Mouse (Mus musculus) CD4-positive, CD25-positive, alpha-beta regulatory T cell, adult 4 months (primary cell): ENCODE results near the gene Adam15. TPM values are rescaled to one million over a fixed set of nuclear protein-coding genes. Genes with fewer than 3 reads are reported as not detected.

Experiments
- ATAC-seq: one replicate; pipeline ENCODE4 v1.8.0; 2017
- polyA plus RNA-seq, 2 experiments: library from polyadenylated mRNA; unstranded; fragments of 100-300 nt; shearing (Covaris generic); gene quantifications; one replicate each; pipeline ENCODE4 v1.2.1; 2017

Gene Adam15
- polyA plus RNA-seq, 2 experiments from 2014 or later, result 8.5 to 13.3 TPM

DNA sequence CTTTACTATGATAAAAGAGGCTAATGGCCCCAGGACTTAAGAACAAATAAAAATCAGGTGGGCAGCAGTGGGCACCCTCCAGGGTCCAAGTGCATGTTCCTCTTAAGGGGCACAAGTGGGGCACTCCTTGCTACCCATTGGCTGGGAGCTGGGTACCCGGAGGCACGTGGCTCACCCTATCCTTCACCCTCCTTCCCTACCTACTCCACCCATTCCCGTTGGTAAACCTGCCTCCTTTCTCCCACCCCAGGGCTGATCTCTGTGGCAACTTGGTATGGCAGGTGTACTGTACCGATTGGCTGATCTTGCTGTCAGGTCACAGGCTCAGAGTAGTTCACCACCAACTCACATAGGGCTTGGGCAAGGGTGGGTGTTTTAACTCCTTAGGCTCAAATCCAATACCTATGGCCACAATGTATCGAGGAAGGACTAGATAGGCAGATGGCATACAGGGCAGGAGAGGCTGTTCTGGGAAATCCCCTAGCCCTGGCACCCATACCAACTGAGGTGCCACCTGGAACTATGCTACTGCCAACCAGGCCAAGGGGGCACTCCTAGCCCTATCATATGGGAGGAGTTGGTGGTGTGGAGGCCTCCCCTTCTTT is 34.0 kb upstream of the Adam15 start:
- ATAC-seq, result no peak

DNA sequence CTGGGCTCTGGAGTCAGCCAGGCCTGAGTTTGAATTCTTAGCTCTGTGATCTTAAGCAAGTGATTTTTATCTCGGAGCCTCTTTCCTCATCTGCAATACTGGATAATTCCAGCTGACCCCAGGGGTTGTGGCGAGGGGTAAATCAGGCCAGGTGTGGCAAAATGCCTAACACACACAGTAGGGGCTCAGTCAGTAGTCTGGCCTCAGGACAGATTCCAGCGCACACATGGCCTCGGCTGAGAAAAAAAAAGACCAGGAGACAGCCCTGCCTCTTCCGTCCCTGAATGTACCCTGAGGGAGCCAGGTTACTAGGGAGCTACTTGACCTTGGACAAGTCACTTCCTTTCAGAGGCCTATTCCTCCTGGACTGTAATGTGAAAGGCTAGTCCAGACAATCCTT is 33.2 kb upstream of the Adam15 start:
- no peak for ATAC-seq

DNA sequence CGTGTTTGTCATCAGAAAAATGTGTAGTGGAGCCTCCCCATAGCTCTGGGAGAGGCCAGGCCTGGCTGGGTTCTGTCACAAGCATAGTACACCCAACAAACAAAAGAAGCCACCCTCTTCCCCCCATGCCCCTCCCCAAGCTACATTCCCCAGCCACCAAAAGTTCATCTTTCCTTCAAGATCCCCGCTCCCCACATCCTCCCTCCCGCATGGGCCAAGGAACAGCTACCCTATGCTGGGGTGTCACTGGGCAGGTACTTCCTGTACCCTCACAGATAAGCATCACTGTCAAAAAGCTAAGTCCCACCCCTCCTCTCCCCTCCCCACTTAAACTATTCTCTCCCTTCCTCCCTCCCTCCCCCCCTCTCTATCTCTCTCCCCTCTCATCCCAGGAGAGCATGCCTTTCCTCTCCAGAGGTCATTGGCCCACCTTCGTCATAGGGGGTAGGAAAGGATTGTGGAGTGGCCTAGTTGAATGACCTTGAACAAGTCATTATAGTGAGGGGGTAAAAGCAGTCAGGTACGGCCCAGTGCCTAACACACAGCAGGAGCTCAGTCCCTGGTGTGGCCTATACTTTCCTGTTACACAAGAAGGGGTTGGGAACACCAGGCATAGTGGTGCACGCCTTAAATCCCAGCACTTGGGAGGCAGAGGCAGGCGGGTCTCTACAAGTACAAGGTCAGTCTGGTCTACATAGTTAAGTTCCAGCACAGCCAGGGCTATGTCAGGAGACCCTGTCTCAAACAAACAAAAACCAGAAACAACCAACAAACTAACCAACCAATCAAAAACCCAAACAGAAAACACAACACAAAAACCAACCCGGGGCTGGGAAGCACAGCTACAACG is 32.5 kb upstream of the Adam15 start:
- ATAC-seq, result peak; percentile 57

DNA sequence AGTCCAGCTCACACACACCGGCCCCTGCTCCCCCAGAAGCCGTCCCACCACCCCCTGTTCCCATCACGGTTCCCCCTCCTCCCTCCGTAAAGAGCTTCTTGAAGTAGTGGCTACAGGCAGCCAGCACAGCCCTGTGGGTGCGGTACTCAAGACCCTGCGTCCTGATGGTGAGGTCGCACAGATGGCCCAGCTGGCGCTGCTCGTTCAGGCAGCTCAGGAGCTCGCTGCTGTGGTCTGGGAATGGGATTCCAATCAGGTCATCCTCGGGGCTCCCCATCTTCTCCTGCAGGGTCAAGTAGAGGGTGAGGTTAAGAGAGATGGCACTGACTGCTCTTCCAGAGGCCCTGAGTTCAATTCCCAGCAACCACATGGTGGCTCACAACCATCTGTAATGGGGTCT is 31.4 kb upstream of the Adam15 start:
- no peak for ATAC-seq

DNA sequence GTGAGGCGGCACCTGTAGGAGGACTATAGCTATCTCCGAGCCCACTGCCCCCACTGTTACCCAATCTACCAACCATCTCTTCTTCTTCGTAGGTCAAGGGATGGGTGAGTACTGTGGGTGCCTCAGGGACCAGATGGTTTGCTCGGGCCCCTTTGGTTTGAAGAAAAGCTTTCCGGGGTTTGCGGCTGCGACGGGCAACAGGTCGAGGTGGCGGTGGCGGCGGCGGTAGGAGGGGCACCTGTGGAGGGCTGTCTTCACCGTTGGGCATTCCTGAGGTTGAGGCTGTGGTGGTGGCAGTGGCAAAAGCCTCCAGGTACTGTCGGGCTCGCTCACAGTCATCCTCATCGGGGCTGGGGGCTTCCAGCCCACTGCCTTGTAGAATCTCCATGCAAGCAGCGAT is 30.9 kb upstream of the Adam15 start:
- no peak for ATAC-seq

DNA sequence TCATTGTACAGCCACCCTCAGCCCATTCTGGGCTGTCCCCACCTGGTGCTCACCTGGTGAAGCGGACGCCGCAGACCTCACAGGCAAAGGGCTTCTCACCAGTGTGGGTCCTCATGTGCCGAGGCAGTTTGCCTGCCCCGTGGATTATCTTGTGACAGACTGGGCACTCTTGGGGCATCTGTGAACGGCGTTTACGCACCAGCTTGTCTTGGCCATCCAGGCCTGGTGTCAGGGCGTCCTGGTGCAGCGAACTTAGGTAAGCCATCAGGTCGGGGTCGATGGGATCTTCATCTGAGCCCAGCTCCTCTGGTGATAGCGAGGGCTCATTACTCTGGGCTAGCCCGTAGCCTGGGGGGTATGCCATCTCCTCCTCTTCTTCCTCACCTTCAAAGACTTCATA is 30.5 kb upstream of the Adam15 start:
- ATAC-seq, result no peak

DNA sequence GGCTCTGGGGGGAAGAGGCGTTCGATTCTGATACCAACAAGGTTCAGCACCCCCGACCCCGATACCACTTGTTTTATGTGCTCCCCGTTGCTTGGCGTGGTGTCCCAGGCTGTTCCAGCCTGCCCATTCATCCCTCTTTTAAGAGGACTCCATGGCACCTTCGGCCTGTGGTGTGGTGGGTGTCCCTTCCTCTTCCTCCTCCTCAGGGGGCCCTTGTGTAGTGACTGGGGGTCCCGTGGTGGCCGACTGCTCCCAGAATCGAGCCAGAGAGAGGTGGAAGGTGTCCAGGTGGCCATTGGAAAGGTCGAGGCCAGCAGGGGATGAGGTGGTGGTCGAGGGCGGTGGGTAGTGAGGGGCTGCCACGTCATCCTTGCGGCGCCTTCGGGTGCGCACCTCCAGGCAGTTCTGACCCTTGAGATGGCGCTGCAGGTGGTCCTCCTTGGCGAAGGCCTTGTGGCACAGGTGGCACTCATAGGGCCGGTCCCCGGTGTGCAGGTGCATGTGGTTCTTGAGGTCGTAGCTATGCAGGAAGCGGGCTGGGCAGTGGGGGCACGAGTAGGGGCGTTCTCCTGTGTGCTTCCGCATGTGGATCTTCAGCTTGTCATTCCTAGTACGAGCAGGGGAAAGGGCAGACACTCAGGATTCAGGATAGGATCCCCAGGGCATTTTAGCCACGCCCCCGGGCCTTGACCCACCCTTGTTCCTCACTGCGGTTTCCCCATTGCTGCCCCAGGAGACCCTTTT is 29.8 kb upstream of the Adam15 start:
- no peak for ATAC-seq

DNA sequence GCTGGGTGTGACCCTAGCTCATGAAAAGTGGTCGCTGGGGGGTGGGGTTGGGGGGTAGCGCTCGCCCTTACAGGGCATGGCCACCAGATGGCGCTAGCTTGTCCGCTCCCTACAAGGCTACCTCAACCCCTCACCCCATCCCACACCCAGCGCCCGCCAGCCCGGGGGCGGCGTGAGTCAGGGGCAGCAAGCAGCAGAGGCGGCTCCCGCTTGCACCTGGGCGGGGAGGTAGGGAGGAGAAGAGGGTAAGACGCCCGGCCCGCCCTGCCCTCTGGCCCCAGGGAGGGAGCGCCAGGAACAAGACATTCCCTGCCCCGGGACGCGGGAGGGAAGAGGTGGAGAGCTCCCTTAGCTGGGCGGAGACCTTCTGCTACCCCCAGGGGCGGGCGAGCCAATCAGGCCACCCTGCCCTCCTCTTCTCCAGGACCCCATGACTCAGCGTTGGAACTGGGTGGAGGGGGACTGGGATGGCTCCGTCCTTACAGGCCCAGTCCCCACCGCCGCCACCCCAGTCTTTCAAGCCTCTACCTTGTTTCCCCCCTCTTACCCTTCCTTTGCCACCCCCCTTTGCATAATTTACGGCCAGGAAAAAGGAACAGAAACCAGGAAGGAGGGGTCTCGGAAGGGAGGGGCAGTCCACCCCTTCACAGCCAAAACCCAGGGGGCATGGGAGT is 28.7 kb upstream of the Adam15 start:
- ATAC-seq, result peak; percentile 43

DNA sequence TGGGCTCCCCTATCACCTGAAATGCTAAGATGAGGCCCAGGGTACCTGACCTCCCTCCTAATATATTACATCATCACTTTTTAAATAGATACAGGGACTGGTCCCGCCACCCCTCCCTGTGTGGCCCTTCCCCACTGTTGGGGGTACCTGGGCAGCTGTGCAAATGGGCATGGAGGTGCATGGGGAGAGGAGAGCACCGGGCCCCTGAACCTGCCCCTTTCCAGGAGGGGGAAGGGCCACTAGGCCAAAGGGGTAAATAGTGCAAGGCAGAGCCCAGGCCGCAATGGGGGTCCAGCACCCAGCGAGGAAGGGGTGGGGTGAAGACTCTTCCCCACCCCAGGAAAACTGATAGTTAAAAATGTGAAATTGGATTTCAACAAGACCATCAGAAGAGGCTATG is 28.0 kb upstream of the Adam15 start:
- no peak for ATAC-seq

DNA sequence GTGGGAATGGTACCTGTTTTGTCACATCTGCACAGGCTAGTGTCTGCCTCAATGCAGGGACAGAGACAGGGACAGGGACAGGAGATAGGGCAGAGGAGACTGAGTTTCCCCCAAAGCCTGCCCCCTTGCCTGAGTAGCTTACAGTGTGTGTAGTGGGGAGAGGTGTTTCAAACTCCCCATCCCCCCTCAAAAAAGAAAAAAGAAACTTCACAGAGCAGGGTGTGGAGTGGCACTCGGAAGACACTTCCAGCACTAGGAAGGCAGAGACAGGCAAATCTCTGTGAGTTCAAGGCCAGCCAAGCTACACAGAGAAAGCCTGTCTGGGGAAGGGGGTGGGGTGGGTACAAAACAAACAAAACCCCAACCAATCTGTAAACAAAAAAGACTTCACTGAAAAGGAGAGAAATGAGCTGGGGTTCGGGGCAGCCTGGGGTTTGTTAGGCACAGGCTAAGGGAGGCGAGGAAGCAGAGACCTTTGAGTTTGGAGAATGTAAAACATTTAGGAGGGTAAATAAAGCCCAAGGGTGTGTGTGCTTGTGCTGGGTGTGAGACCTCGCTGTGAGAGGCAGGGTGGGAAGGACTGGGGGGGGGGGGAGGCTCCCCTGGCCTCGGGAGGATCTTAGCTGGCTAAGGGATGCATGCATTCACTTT is 23.9 kb upstream of the Adam15 start:
- ATAC-seq, result no peak

DNA sequence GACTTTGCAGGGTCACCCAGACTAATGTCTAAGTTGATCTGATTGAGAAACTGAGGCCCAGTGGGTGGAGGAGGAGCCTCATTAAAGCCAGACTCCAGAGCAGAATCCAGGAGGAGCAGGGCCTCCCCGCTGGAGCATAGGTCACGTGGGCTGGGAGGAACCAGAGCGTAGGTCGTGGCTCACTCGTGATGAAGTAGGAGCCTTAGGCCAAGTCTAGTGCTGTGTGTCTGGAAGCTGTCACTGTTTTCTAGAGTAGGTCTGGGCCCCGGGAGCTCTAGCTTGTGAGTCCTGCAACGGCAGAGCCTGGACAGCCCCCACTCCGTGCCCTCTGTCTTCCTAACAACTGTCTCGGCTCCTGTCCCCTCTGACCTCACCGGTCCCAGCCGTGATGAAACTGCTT is 17.5 kb upstream of the Adam15 start:
- ATAC-seq, result no peak

DNA sequence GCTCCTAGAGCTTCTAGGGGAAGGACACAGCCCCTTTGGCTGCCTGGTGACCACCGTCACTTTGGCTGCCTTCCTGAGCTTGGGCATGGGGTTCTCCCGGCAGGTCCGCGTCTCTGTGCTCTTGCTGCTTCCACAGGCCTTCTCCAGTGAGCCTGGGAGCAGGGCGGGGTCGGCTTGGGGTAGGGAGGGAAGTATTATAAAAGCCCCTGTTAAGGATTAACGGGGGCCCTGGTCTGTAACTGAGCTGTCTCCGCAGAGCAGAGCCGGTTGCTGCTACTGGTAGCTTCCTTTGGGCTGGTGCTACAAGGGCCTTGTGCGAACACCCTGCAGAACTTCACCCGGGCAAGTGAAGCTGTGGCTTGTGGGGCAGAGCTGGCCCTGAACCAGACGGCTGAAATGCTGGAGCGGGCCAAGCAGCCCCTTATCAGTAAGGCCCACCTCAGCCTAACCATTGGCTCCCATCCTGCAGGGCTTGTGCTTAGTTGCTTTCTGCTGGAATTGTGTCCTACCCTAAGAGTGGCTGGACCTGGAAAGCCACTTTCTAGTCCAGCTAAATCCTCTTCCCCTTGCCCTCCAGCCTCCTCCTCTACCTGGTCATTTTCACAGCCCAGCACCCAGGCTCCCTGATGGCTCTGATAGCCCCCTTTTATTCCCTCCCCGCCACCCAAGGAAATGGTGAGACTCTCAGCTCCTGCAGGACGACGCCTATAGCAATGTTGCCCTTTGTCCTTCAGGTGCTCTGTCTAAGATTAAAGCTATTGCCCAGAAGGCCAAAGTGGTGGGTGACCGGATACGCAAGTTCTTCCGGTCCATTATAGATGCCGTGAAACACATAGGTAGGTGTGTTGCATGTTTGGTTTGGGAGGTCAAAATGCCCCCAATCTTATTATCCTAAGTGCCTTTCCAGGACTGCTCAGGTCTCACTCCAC is 16.0 kb upstream of the Adam15 start:
- ATAC-seq, result no peak

DNA sequence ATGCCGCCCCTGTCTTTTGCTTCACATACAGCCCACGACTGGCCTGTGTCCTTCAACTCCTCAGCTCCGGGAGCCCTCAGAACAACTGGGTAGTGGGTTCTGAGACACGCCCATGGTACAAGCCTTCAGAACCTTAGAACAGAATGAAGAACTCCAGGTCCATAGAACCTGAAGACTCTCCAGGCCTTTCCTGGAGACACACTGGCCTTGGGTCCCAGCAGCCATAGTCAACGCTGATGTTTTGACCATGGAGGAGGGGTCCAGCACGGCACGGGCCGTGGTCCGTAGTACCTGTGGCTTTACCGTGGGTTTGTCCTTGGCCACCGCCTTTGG is 15.3 kb upstream of the Adam15 start, which contains the start of gene Dcst1:
TSS of gene Dcst1 (minus strand) at position 101 of the 333 bp plus-strand sequence.
- no peak for ATAC-seq

DNA sequence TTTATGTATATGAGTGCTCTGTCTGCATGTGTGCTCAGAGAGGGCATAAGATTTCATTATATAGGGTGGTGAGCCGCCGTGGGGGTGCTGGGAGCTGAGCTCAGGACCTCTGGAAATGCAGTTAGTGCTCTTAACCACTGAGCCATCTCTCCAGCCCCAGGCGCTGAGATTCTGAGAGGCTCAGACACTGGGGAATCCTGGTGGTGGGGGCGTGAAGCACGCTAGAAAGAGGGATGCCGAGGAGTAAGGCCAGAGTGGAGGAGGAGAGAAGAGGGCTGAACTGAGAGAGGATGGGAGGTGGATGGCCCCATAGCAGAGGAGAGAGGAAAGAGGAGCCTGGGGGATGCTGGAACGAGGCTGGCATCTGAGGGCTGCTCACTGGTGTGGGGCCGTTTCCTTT is 14.8 kb upstream of the Adam15 start:
- no peak for ATAC-seq

DNA sequence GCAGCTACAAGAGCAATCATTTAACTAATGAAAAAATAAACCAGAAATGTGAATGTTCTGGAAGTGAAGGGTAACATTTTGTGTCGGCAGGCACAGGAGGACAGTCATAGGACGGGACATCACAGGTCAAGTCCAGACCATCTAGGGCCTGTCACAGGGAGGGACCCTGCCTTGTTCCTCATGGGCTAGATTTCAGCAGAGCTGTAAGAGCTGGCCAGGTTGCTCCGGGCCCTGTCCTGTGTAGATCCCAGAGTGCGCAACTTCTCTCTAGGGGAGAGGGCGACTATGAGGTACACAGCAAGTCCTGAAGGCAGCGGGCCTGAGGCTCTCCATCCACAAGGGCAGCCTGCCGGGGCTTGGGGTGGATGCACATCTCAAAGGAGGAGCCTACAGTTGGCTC is 11.9 kb upstream of the Adam15 start, which contains the start of gene Dcst2:
TSS of gene Dcst2 (plus strand) at position 301 of the 400 bp plus-strand sequence.
- no peak for ATAC-seq

DNA sequence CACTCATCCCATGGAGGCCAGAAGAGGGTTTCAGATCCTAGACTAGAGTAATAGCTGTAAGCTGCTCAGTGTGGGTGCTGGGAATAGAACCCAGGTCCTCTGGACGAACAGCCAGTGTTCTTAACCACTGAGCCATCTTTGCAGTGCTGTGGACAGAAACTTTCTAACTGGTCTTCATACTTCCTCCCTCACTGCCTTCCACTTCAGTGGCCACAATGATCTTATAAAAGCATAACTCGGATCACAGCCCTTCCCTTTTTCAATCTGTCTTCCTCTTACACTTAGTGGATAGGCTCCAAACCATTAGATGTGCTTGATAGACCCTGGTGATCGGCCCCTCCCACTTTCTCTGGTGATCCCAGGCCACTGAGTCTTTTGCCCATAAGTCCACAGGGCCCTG is 10.4 kb upstream of the Adam15 start:
- no peak for ATAC-seq

DNA sequence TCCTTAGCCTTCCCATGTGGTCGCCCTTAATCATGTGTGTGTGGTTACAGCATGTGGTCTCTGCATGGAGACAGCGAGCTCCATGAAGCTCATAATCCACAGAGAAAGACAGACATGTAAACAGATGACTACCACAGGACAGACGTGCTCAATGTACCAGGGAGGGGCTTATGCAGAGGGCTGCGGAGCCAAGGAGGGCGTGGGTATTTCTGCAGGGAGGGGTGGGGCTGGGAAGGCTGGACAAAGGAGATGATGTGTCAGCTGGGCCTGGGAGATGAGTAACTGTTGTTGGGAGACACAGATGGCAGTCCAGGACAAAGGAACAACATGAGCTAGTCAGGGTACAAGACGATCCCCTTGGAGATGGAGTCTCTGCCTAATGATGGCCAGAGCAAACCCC is 9.8 kb upstream of the Adam15 start:
- no peak for ATAC-seq

DNA sequence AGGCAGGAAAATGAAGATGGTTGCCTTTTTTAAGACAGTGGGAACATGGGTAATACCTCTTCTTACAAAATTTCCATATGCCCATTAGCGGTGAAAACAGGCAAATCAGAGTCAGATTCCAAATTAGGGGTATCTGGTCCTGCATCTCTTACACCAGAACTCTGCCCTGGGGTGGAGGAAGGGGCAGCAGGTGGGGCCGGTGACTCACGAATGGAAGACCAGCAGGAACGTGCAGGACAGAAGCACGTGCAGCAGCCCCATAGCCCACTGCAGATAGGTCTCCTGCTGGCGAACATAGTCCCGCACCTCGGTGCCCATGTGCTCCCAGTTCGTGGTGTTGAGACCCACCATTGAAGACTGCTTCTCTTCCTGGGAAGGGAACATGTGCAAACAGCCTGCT is 6.2 kb upstream of the Adam15 start:
- ATAC-seq, result no peak

DNA sequence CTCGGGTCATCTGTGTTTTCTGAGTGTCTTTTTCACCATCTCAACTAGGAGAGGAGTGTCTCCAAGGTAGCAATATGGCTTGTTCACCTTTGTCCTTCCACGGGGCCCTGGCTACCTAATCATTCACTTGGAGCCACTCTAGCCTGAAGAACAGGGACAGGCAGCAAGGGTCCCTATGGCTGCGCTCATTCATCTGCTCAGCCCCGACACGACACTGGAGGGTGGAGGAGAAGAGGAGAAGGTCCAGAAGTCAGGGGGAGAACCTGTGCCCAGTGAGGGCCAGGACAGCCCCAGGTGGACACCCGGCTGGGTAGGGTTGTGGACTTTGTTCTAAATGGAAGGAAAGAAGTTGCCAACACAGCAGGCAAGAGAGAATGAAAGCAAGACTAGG is 5.7 kb upstream of the Adam15 start:
- no peak for ATAC-seq

DNA sequence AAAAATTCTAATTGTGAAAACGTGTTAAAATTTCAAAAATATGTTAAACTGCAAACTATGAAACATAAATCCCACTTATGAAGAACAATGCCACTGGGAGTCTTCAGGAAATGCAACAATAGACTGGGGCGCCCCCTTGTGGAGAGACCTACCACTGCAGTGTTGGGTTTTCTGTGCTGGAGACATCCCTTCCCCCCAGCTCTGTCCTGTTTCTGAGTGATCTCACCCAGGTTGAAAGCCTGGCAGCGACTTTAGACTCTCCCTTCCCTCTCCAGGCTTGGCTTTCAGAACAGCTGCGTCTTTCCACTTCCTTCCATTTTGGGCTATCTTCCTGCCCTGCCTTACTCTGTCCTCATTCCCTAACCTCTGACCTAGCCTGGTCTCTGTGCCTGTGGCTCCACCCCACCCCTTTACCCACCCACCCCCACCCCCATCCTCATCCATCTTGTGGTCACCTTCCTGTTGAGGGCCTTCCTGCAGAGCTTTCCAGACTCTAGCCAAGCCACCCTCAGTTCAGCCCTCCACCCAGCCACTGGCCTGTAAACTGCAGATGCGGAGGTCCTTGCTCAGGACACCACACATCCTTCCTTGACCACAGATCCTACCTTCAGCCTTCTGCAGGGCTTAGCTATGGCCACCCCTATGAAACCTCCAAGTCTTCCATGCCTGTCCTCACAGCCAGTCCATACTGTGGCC is 5.2 kb upstream of the Adam15 start:
- peak; percentile 42 for ATAC-seq

DNA sequence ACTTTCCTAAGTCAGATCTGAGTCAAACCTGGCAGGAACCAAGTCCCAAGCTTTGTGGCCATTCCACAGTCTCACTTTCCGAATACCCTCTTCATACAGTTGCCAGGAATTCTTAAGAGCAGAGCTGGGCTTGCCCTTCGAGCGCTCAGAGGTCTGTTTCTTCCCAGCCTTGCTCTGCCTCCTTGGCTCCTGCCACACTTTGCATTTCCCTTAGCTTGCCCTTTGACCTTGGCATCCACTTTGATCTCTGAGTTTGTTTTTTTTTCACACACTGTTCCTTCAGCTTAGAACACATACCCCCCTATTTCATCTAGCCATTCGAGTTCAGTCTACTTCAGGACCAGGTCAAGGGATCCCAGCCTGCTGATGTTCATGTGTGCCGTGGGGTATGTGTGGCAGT is 1.5 kb upstream of the Adam15 start:
- ATAC-seq, result no peak
